Mouse (Mus musculus): ENCODE measurements around the gene Myo1d. TPM values are rescaled to one million over a fixed set of nuclear protein-coding genes. Genes with fewer than 3 reads are reported as not detected.
"Not testable (repeated sequence)": the region's sequence is repeated elsewhere in the genome, so short reads cannot be mapped to it uniquely, and the experiment has no call there.

Gene Myo1d
- total and polyA plus RNA-seq, 2 experiments from 2014 or later: 1.8 to 2.5 TPM

DNA sequence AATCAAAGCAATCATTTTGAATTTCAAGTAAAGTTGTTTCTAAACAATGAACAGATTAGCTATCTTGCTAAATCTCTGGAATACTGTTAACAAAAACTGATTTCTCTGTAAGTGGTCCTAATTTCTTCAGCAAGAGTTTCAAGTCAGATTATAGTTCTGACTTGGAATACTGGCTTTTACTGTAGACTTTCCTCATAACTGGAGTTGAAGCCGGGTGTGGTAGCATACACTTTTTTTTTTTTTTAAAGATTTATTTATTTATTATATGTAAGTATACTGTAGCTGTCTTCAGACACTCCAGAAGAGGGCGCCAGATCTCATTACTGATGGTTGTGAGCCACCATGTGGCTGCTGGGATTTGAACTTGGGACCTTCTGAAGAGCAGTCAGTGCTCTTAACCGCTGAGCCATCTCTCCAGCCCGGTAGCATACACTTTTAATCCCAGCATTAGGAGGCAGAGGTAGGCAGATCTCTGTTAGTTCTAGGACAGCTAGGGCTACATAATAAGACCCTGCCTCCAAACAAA lies 316.2 kb downstream of the Myo1d start:
- H3K9ac ChIP-seq (replicated peaks; ENCODE audit: low read length, poor library complexity, severe bottlenecking); H3K4me1 ChIP-seq (ENCODE audit: insufficient read depth, low read length); H3K27me3 ChIP-seq (ENCODE audit: insufficient read depth, low read length); ATAC-seq (ENCODE audit: low FRiP score); DNase-seq (ENCODE audit: low spot score); H3K4me2 ChIP-seq (ENCODE audit: low read depth, low read length, poor library complexity, severe bottlenecking); H3K27ac ChIP-seq (ENCODE audit: low read depth, low read length); H3K9me3 ChIP-seq (ENCODE audit: low read length); H3K4me3 ChIP-seq (ENCODE audit: low read depth, low read length): not testable (repeated sequence)
- 91% methylated on average over 4 of the region's 4 CpGs for WGBS
- H3K36me3 ChIP-seq (ENCODE audit: insufficient read depth, low read length): peaks cover 35% of the 10 kb centered on the region
- TF ChIP-seq CTCF (IDR thresholded peaks at IDR 0.05): peak; percentile 12; the same call in 1 of the 2 replicates

DNA sequence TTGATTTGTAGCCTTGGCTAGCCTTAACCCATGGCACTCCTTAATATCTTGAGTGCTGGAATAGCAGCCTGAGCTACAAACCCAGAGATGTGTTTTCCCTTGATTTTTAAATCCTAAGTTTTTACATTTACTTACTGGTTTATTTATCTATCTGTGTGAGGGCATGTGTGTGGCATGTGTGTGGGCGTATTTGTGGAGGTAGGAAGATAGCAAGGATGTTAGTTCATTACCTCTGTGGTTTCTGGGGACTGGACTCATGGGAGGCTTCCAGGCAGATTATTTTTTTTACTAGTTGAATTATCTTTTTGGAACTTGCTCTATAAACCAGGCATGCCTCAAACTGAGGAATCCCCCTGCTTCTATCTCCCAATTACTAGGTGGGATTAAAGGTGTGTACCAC lies 326.6 kb downstream of the Myo1d start:
- TF ChIP-seq CTCF (IDR thresholded peaks at IDR 0.05): no peak
- DNase-seq (ENCODE audit: low spot score): no peak
- H3K27me3 ChIP-seq (ENCODE audit: insufficient read depth, low read length): no peaks in the 10 kb centered on the region
- 96% methylated on average over 1 of the region's 1 CpGs for WGBS
- no peaks in the 10 kb centered on the region for H3K9me3 ChIP-seq (ENCODE audit: low read length)
- H3K9ac ChIP-seq (replicated peaks; ENCODE audit: low read length, poor library complexity, severe bottlenecking): no peak overlapping the region
- ATAC-seq (ENCODE audit: low FRiP score): no peak
- H3K4me3 ChIP-seq (ENCODE audit: low read depth, low read length): no peak overlapping the region
- H3K36me3 ChIP-seq (ENCODE audit: insufficient read depth, low read length): peaks cover 13% of the 10 kb centered on the region; the same call in 1 of the 2 replicates
- H3K27ac ChIP-seq (ENCODE audit: low read depth, low read length): no peak overlapping the region
- H3K4me1 ChIP-seq (ENCODE audit: insufficient read depth, low read length): no peaks in the 10 kb centered on the region
- H3K4me2 ChIP-seq (ENCODE audit: low read depth, low read length, poor library complexity, severe bottlenecking): no peak overlapping the region

DNA sequence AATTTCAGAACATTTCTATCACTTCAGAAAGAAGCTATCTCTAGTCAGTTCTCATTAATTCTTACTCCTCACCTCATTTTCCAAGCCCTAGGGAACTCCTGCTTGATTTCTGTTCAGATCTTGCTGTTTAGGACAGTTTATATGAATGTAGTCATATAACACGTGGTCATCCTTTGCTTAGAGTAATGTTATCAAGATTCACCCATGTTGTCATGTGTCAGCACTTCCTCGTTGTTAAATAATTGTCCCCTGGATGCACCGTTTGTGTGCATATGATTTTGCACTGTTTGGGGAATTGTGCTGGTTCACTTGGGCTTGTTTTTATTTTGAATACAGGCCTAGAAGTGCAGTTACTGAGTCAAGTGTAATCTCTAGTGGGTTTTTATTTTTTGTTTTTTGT lies 327.6 kb downstream of the Myo1d start:
- 88% methylated on average over 3 of the region's 3 CpGs for WGBS
- no peak for TF ChIP-seq CTCF (IDR thresholded peaks at IDR 0.05)
- no peak overlapping the region for H3K27ac ChIP-seq (ENCODE audit: low read depth, low read length)

DNA sequence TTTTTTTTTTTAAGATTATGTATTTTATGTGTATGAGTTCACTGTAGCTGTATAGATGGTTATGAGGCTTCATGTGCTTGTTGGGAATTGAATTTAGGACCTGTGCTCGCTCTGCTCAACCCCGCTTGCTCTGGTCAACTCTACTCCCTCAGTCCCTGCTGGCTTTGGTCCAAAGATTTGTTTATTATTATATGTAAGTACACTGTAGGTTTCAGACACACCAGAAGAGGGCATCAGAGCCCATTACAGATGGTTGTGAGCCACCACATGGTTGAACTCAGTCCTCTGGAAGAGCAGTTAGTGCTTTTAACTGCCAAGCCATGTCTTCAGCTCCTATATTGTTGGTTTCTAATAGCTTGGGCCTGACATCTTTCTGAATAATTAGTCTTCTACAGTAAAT lies 330.0 kb downstream of the Myo1d start:
- DNase-seq (ENCODE audit: low spot score) (no peak), ATAC-seq (ENCODE audit: low FRiP score) (no peak)
- 94% methylated on average over 2 of the region's 2 CpGs for WGBS
- no peak overlapping the region for H3K9ac ChIP-seq (replicated peaks; ENCODE audit: low read length, poor library complexity, severe bottlenecking)
- peak; percentile 21; the same call in 1 of the 2 replicates for TF ChIP-seq CTCF (IDR thresholded peaks at IDR 0.05)
- no peak overlapping the region for H3K27ac ChIP-seq (ENCODE audit: low read depth, low read length)
- no peaks in the 10 kb centered on the region for H3K27me3 ChIP-seq (ENCODE audit: insufficient read depth, low read length)
- H3K36me3 ChIP-seq (ENCODE audit: insufficient read depth, low read length): peaks cover 11% of the 10 kb centered on the region; the same call in 1 of the 2 replicates
- H3K9me3 ChIP-seq (ENCODE audit: low read length): no peaks in the 10 kb centered on the region
- H3K4me3 ChIP-seq (ENCODE audit: low read depth, low read length): no peak overlapping the region
- no peaks in the 10 kb centered on the region for H3K4me1 ChIP-seq (ENCODE audit: insufficient read depth, low read length)
- H3K4me2 ChIP-seq (ENCODE audit: low read depth, low read length, poor library complexity, severe bottlenecking): no peak overlapping the region

More for the DNA sequence above, 327.6 kb downstream of the Myo1d start:
- Histone ChIP-seq H3K9ac (replicated peaks; ENCODE audit: low read length, poor library complexity, severe bottlenecking) (no peak overlapping the region), H3K27me3 (ENCODE audit: insufficient read depth, low read length) (no peaks in the 10 kb centered on the region), H3K36me3 (ENCODE audit: insufficient read depth, low read length) (peaks cover 10% of the 10 kb centered on the region; the same call in 1 of the 2 replicates), H3K4me3 (ENCODE audit: low read depth, low read length) (no peak overlapping the region), H3K4me2 (ENCODE audit: low read depth, low read length, poor library complexity, severe bottlenecking) (no peak overlapping the region), H3K4me1 (ENCODE audit: insufficient read depth, low read length) (no peaks in the 10 kb centered on the region), H3K9me3 (ENCODE audit: low read length) (no peaks in the 10 kb centered on the region)
- no peak for DNase-seq (ENCODE audit: low spot score)
- ATAC-seq (ENCODE audit: low FRiP score): no peak

DNA sequence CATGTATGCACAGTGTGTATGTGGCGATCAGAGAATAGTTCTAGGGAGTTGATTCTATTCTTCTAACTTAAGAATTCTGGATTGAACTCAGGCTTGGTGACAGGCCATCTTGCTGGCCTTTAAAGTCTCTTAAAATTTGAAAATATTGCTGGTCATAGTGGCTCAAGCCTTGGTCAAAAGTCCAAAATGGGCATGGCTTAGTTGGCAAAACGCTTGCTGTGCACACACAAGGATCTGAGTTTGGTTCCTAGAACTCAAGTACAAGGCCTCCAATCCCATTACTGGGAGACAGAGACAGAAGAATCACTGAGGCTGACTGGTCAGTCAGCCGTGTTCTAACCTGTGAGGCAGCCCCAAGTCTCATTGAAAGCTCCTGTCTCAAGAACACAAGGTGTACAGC lies 332.9 kb downstream of the Myo1d start:
- Histone ChIP-seq H3K9me3 (ENCODE audit: low read length) (no peaks in the 10 kb centered on the region), H3K4me1 (ENCODE audit: insufficient read depth, low read length) (no peaks in the 10 kb centered on the region), H3K9ac (replicated peaks; ENCODE audit: low read length, poor library complexity, severe bottlenecking) (no peak overlapping the region), H3K36me3 (ENCODE audit: insufficient read depth, low read length) (peaks cover 11% of the 10 kb centered on the region; the same call in 1 of the 2 replicates), H3K4me2 (ENCODE audit: low read depth, low read length, poor library complexity, severe bottlenecking) (no peak overlapping the region), H3K27me3 (ENCODE audit: insufficient read depth, low read length) (no peaks in the 10 kb centered on the region), H3K27ac (ENCODE audit: low read depth, low read length) (no peak overlapping the region), H3K4me3 (ENCODE audit: low read depth, low read length) (no peak overlapping the region)
- ATAC-seq (ENCODE audit: low FRiP score) (no peak), DNase-seq (ENCODE audit: low spot score) (no peak)
- WGBS: 97% methylated on average over 3 of the region's 3 CpGs
- TF ChIP-seq CTCF (IDR thresholded peaks at IDR 0.05): no peak

Other genes starting within 250 kb of the Myo1d start
- 11.6 and 12.6 TPM in 2 replicates for gene Tmem98, start 30.1 kb upstream of the Myo1d start, total RNA-seq (2014; rRNA removed)
- 12.6 and 14.1 TPM in 2 replicates for gene Tmem98, start 30.1 kb upstream of the Myo1d start, polyA plus RNA-seq (2015; fragmentation: Nextera tagmentation; extraction: Ambion mirVana)
- gene Spaca3, start 78.3 kb upstream of the Myo1d start, total RNA-seq (2014; rRNA removed): not detected in 2 replicates
- gene Spaca3, start 78.3 kb upstream of the Myo1d start, polyA plus RNA-seq (2015; fragmentation: Nextera tagmentation; extraction: Ambion mirVana): not detected in 2 replicates

Measured in midbrain, postnatal 0 days (tissue).